Mouse (Mus musculus) skeletal muscle tissue, adult 2 months (tissue): ENCODE results near the gene Eef1akmt2.
A peak's percentile ranks its signal among the peaks of the same experiment; 100 is the strongest.

ENCODE experiments used
- DNase-seq: peaks from one replicate; pipeline ENCODE4 v3.0.0-alpha.2; 2012; ENCODE audit warnings: low read depth, low spot score

Gene Eef1akmt2

GRCm38 (mm10) chr7:132790447-132791219 lies 61.8 kb downstream of the Eef1akmt2 start:
- no peak for DNase-seq

- DNase-seq = no peak
Measured at GRCm38 (mm10) chr7:132788826-132789225, 63.6 kb downstream of the Eef1akmt2 start.

- DNase-seq = no peak
Measured at GRCm38 (mm10) chr7:132787496-132788190, 64.8 kb downstream of the Eef1akmt2 start.

- no peak for DNase-seq
Measured at GRCm38 (mm10) chr7:132787022-132787421, 65.5 kb downstream of the Eef1akmt2 start.

- DNase-seq = no peak
Measured at GRCm38 (mm10) chr7:132786522-132786921, 66.0 kb downstream of the Eef1akmt2 start.

- DNase-seq = peak; percentile 76
Measured at GRCm38 (mm10) chr7:132786011-132786410, 66.5 kb downstream of the Eef1akmt2 start.

- no peak for DNase-seq
Measured at GRCm38 (mm10) chr7:132784101-132784500, 68.4 kb downstream of the Eef1akmt2 start.

- peak; percentile 68 for DNase-seq
Measured at GRCm38 (mm10) chr7:132781850-132782249, 70.6 kb downstream of the Eef1akmt2 start.

GRCm38 (mm10) chr7:132781130-132781814 lies 71.2 kb downstream of the Eef1akmt2 start:
- DNase-seq = no peak

- DNase-seq = no peak
Measured at GRCm38 (mm10) chr7:132780611-132781010, 71.9 kb downstream of the Eef1akmt2 start.

GRCm38 (mm10) chr7:132778630-132779029 lies 73.8 kb downstream of the Eef1akmt2 start:
- no peak for DNase-seq

- DNase-seq = no peak
Measured at GRCm38 (mm10) chr7:132777728-132778453, 74.6 kb downstream of the Eef1akmt2 start.
